Mouse (Mus musculus) adrenal gland, adult 18-20 months (tissue): Measurements from ENCODE around the gene Atg7. TPM values are rescaled to one million over a fixed set of nuclear protein-coding genes. Genes with fewer than 3 reads are reported as not detected.

ENCODE experiments used
- DNase-seq, 2 experiments: peaks; one replicate each; pipeline ENCODE4 v3.0.0; 2021 to 2022; ENCODE audit warnings: low spot score in 2 of 2
- total RNA-seq, 2 experiments: library from RNA; stranded (reverse); gene quantifications; 1 replicate in 1 of 2; 2 replicates in 1 of 2; pipeline ENCODE4 v1.2.3; 2021

Gene Atg7
- total RNA-seq, 2 experiments from 2014 or later, result 24.9 to 27.6 TPM

DNA sequence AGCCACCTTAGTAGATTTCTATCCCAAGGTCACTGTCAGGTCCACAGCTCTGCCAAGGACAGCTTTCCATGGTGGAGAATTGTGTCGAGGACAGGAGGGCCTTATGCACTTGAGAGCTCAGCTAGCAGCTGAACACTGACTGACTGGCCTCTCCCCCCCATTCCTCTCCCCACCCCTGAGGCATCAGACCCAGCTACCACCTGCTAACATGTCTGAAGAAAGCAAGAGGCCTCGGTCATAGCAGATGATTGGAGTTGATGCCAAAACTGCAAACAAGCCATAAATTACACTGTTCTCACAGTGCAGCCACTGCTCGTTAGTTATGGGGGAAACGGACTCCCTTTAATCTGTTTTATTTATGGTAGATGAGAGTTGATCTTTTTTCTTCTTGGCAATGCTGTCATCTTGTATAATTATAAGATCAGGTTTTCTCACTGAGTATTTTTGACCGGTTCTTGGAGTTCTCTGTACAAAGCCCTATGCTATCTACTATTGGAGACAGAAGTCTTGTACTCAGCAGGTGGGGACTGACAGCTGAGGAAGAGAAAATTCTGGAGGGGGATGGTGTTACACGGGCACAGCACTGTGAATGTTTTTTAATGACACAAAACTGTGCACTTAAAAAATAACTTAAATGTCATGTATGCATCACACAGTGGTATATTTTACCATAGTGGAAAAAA, 171.4 kb downstream of the Atg7 start:
- no peak for DNase-seq

DNA sequence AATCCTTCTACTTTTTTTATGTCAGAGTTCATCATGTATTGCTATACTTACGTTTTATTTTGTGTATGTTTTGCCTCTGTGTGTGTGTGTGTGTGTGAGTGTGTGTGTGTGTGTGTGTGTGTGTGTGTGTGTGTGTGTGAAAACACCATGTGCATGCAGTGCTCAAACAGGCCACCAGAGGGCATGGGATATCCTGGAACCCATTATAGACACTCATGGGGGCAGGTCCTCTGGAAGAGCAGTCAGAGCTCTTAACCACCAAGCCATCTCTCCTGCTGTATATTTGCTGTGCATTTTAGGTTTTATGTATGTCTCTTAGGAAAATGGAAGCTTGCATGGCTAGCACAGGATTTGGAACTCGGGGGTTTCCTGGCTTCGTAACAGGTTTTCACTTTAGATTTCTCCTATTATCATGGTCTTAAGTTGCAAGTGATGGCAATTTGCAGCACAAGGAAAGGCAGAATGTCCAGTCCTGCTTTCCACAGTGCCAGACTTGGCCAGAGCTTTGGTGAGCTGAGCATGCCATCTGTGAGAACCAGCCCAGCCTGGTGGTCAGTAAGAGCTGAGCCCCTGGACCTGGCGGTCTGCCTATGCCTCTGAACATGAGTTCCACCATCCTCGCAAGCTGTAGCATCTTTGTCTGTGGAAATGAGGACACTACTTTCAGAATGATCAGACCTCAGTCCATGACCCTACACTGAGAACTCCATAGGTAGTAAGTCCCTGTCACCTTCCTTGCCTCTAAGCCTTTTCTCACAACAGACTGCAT, 172.2 kb downstream of the Atg7 start:
- no peak for DNase-seq

DNA sequence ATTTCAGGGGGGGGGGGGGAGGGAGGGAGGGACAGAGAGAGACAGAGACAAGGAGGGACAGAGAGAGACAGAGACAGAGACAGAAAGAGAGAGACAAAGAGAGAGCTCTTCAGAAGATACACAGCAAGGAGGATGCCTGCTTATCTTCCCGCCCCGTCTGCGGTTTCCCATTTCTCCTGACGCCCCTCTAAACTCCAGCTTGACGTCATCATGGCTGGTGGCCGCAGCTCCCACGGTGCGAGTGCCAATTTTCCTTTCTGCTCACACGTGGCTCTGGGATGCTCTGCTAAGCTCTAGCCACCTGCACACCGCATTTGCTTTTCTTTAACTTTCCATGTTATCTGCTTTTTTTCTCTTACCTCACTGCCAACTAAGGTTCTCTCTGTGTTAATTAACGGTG, 175.1 kb downstream of the Atg7 start:
- DNase-seq, result no peak

DNA sequence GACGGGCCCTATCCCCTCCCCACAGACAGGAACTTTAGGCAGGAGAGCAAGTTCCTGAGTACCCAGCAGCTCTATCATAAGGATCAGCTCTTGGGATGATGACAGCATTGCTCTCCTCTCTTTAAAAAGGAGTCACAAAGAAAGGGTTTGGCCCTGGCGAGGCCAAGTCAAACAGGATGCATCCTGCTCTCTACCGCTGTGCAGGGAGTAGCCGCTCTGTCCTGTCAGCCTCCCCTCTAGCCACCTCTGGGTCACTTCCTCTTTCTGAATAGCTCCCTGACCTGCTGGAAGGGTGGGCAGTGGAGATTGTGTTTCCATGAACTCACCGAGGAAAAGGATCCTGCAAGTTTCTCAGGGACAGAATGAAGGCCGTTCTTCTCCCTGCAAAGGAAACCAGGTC, 175.6 kb downstream of the Atg7 start:
- no peak for DNase-seq

DNA sequence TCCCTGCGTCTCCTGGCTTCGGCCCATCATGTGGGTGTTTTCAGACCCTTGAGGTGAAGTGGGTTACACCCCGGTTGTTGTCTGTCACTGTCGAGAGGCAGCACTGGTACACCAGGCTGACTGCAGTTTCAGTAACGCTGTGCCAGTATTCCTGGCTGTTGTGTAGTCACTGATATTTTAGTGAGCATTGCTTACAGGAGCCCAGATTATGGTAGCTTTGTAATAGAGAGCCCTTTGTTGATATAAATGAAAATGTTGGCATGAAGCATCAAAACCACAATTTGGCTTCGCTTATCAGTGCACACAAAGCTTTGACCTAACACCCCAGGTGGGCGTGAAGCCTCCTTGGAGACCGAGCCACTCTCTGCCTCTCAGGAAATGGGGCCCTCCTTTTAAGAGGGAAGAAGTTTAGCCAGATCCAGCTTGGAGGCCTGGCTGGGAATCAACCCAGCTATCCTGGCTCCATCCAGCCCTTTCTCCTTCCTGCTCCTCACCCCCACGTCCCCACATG, 177.1 kb downstream of the Atg7 start:
- DNase-seq, result no peak

DNA sequence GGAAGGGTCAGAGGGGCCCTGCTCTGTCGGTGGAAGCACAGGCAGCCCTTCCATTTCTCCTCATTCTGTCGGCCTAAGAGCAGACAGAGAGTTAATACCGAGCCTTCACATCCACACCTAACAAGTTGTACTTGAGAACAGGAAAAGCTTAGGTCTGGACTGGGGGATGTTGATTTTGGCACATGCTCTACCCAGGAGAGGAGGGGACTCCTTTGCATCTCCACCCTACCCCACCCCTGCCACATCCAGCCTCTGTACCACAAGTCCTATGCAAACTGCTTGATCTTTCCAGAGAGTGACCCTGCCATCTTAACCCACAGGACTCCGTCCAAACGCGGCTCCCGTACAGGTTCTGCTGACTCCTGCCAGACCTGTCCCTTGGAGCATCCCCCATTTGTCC, 178.7 kb downstream of the Atg7 start:
- no peak for DNase-seq

DNA sequence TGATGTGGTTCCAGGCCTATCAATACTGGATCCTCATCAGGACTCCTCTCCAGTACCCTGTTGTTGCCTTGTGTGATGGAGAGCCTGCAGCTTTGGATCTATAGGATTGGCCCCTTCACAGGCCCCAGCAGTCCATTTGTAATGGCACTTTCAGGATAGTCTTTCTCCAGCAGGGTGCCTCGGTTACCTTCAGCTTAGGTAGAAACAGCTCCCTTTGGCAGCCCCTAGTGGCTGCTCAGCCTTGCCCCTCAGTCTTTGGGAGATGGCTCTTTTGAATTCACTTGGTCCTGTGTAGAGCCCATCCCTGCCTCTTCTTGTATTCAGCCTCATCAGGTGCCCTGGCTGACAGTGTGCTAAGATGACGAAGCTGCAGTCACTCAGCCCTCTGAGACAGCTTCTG, 184.0 kb downstream of the Atg7 start:
- no peak for DNase-seq

DNA sequence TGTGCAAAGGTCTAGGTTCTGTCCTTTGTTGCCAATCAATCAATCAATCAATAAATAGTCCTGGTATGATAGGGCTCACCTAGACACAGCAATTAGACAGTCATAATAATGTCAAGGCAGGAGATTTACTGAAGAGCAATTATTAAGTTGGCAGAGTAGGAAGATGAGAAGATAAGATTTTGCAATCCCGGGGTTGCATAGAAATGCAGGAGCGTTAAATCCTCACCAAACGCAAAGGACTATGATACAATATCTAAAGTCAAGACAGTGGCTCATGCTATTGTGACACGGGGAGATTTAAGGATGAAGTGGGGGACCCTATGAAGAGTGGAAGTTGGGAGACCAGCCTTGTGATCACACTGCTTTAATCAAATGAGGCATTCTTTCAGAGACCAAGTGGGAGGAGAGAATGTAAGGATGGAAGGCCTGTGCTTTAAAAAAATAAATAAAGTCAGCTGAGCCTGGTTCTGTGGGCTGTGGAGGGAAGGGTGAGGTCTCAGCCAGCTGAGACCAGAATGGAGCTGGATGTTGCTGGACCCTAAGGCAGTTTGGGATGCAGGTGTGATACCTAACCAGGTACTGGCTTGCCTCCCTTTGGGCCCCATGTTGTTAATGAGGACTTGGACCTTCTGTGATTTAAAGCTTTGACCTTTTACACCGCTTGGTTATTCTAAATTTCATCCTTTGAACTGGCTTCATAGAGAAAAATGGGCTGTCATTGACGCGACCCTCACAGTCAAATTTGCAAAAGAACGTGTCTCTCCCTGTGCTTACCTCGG, 187.0 kb downstream of the Atg7 start:
- no peak for DNase-seq

DNA sequence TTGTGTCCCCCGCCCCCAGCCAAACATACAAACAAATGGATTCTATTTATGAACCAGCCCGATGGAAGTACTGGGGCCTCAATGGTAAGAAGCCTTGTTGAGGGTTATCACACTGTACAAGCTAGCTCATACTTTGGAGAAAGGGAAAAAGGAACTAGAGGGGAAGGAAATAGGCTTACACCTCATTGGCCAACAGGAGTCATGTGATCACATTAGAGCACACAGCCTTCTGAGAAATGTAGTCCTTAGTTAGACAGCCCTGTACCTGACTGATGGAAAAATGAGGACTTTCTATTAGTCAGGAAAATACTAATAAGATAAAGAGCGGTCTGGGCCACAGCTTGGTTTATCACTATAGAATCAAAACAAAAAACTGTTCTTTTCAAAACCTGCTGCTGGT, 188.9 kb downstream of the Atg7 start:
- DNase-seq, result no peak

DNA sequence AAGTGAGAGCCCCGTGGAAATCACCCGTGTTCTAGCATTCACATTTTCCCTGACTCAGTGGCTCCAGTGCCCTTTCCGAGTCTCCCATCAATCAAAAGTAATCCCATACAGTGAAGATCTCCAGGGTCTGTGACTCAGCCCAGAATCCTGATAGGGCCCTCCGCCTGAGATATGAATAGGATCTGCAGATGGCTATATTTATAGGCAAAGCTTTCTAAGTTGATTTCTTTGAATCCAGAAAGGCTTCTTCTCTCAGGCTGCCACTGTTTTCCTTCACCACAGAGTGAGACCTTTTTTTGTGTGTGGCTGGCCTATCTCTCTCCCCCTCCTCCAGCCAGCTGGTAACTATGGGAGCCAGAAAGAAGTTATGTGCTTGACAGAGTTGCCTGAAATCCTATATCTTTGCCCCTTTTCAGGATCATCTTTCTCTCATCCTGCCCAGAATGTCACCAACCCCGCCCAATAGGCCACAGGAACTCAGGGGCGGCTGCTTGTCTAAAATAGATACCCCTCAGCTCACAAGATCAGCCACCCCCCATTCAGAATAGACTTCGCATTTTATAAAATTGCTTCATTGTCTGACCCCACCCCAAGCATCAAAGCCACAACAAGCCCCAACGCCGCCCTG, 190.3 kb downstream of the Atg7 start:
- no peak for DNase-seq

DNA sequence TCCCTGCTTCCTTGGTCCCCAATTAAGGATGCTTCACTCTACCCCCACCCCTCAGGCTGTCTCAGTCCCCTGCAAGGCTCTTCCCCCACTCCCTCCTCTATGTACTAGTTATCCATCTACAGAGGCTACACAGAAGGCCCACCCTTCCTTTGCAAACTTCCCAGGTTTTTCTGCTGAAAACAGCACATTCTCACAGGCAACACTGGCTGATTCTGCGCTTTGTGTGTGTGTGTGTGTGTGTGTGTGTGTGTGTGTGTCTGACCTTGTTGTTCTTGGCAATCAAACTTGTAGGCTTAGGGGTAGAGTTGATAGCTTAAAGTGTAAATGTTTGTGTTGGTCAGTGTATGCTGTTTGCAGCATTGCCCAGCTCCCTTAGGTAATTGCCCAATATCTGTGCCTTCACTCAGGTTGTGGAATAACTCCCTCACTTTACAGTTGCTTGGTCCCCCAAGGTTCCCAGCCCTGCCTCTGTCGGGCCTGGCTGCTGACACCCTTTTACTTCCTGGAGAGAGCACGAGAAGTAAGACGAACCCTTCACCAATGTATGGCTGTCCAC, 191.0 kb downstream of the Atg7 start:
- DNase-seq, result no peak

DNA sequence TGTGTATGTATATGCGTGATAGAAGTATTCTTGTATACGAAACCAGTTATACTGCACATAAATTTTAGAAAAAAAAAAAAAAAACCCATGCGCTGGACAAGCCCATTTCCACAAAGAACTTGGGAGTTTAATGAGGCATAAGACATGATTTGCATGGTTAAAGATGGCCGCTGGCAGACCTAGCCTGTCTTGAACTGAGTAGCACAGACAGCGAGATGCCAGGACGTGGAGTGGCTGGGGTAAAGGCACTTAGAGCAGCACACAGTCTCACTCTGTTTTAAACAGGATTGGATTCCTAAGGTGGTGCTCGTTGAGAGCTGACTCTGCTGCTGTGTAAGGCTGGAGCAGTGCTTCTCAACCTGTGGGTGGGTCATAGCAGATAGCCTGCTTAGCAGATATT, 192.4 kb downstream of the Atg7 start:
- DNase-seq, result no peak

DNA sequence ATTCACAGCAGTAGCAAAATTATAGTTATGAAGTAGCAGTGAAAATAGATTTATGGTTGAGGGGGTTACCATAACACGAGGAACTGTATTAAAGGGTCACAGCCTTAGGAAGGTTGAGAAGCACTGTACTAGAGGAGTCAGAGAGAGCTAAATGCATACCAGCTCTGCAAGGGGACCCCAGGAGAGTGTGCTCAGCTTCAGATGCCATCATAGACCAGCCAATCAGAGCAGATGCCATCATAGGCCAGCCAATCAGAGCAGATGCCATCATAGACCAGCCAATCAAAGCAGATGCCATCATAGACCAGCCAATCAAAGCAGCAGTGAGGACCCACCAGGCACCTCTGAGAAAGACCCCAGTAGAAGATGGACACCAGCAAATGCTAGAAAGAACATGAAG, 192.9 kb downstream of the Atg7 start:
- no peak for DNase-seq

DNA sequence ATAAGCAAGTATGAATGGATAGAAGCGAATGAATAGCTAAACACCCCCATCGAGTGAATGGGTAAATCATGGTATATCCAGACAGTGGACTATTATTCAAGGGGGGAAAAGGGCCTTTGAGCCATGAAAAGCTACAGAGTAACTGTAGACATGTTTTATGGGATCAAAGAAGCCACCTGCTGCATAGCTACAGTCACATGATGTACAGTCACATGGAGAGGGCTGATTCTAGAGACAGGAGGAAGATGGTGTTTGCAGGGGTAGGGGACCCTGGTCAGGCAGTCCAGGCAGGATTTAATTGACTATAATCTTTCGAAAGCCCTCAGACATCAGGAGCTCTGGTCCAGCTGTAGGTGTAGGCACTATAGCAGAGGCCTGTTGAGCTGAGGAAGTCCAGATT, 193.5 kb downstream of the Atg7 start:
- no peak for DNase-seq

DNA sequence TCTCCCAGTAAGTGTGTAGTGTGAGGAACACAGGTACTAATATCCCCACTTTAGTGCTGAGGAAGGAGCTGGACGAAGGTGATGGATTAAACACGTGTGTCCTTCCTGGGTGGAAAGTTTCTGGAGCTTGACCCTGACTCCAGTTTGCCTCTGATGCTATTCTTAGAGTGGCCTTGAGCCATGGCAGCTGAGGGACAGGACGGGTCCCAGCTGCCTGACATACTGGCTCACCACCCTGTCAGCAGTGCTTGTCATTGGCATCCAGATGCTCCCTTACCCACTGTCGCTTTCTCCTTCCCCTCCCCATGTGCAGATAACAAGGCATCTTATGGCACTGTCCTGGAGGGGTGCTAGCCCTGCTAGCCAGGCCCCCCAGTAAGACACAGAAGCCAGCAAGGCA, 196.0 kb downstream of the Atg7 start:
- no peak for DNase-seq

DNA sequence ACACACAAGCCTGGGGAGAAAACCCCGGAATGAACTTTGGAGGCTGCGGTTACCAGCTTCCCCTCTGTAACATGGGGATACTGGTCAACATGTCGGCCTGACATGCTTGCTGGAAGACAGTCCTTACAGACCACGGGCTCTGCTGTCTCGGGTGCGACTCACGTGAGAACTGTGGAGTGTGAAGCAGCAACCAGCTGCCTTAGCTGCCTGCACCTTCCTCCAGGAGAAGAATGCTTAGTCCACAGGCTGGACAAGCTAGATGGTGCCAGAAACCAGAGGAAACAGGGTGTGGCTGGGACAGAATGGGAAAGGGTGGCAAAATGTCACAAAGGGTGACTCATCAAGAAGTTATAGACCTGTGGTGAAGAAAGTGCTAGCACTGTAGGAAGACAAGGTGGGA, 197.1 kb downstream of the Atg7 start:
- DNase-seq, result no peak

DNA sequence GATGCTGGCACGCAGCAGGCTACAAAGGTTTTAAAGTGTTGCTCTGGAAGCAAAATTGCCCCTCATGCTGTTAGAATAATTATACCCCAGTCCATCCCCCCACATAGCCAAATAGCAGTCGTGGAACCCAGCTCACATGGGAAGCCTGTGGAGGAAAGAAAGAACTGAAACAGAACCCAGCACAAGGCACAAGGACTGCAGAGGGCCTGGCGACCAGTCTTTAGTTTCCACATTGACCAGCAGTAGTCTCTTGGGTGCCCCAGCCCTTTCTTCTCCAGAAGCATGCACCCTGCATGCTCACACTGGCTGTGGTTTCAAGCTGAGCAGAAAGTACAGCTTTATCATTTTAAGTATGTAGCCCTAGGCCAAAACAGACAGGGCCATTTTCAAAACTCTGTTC, 199.2 kb downstream of the Atg7 start:
- no peak for DNase-seq

DNA sequence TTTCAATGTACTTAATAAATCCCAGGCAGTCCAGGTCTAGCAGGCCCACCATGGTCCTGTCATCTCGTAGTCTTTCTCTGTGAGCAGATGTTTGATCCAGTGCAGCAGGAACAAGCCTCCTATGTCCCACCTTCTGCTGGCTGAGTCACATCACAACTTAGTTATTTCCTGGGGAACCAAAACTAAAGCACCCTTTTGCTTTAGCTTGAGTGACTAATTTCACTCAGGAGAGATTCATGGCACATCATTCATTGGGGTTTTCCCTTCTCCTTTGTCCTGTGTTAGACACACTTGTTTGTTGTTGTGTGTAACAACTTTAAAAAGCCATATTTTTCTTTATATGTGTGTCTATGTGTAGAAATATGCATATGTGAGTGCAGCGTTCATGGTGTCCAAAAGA, 200.0 kb downstream of the Atg7 start:
- no peak for DNase-seq

DNA sequence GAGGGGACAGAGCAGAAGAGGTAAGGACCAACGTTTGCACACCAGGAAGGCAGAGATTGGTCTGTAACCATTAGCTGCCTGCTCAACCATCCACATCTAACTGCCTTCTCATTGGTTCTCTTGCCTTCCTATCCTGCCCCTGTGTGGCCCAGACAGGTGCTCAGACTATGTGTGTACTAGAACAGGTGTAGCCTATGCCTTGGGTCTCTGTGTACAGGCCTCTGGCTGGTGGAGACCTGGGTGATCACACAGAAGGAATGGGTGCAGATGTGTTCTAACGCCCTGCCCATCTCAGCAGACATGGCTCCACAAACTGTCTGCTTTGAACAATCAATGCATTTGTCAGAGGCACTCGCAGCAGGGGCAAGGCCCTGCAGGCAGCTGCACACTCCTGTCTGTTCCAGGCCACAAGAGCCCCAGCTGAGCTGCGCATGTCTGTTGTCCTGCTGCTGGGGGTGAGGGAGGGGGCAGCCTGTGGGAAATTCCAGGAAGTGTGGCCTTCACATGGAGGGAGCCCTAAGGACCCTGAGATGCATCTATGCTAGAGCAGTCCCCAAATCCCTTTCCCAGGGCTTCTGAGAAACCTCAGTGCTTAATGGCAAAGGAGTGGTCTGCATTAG, 203.4 kb downstream of the Atg7 start:
- DNase-seq, result no peak

DNA sequence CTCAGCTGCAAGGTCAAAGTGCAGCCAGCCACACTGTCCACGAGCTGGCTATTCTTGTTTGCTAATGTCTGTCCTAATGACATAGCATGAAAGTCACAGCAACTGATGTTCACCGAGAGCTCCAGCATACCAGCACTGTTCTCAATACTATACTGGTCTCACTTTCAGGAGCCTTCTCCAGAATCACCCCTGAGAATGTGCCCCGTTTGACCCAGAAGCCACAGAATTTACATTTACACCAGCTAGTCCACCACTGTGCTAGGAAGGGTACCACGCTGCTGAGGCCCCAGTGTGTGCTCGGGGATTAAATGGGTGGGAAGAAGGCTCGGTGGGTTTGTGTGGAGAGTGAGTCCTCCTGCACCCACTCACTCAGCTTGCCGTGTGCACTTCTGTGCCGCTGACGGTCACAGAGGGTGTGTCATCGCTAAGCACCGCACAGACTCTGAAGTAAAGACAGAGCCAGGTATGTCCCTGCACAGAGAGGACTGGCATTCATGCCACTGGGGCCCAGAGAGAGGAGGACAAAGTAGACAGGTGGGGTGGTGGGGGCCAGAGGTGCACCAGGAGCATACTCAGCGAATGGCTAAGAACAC, 204.8 kb downstream of the Atg7 start:
- no peak for DNase-seq
